Mouse (Mus musculus) CH12.LX (cell line): ENCODE results near the gene Lrrc8b. TPM values are rescaled to one million over a fixed set of nuclear protein-coding genes. Genes with fewer than 3 reads are reported as not detected.

Source experiments
- DNase-seq: peaks from one replicate; pipeline ENCODE4 v3.0.0-alpha.2; 2013; ENCODE audit errors: extremely low read depth
- H3K27ac ChIP-seq: 2 replicates; pipeline ENCODE4 v1.5.1; 2012; ENCODE audit warnings: low read depth, mild to moderate bottlenecking, control low read depth, moderate library complexity; ENCODE audit not compliant: insufficient read depth
- H3K27me3 ChIP-seq: replicated peaks from 2 replicates; pipeline ENCODE3; 2012; ENCODE audit warnings: inconsistent platforms
- H3K36me3 ChIP-seq, 2 experiments: replicated peaks in 1 of 2; 2 replicates each; pipeline versions ENCODE3 to v1.6.1; 2012; ENCODE audit warnings: inconsistent platforms in 1 of 2, low read length in 1 of 2, mild to moderate bottlenecking in 1 of 2, mixed read lengths in 1 of 2, moderate library complexity in 1 of 2; ENCODE audit not compliant: control insufficient read depth in 1 of 2, insufficient read depth in 1 of 2
- H3K4me1 ChIP-seq, 2 experiments: 2 replicates each; pipeline ENCODE4 v1.6.1; 2012; ENCODE audit warnings: inconsistent platforms in 1 of 2, moderate library complexity in 1 of 2; ENCODE audit not compliant: insufficient read depth in 2 of 2, control insufficient read depth in 1 of 2
- H3K4me2 ChIP-seq: 2 replicates; pipeline ENCODE4 v1.6.1; 2012; ENCODE audit warnings: low read depth, mild to moderate bottlenecking, control low read depth; ENCODE audit not compliant: poor library complexity, insufficient read depth, severe bottlenecking
- H3K4me3 ChIP-seq, 3 experiments: fragments of 150-350 bp in 1 of 3; sonication (generic) in 1 of 3; replicated peaks in 1 of 3; 2 replicates each; pipeline versions ENCODE3 to v1.5.1; 2011 to 2012; ENCODE audit warnings: low read depth in 2 of 3, low read length in 2 of 3, mild to moderate bottlenecking in 2 of 3, moderate library complexity in 2 of 3, control low read depth in 1 of 3, improper control_type of control experiment in 1 of 3, inconsistent platforms in 1 of 3, mixed read lengths in 1 of 3; ENCODE audit not compliant: poor library complexity in 1 of 3
- H3K79me2 ChIP-seq: replicated peaks from 2 replicates; pipeline ENCODE4 v1.6.1; 2012; ENCODE audit warnings: mild to moderate bottlenecking, moderate library complexity; ENCODE audit not compliant: control insufficient read depth, poor library complexity, insufficient read depth, severe bottlenecking; ENCODE audit errors: extremely low read depth
- H3K9ac ChIP-seq: 2 replicates; pipeline ENCODE4 v1.6.1; 2012; ENCODE audit warnings: low read depth, mild to moderate bottlenecking, control low read depth, moderate library complexity; ENCODE audit not compliant: insufficient read depth
- H3K9me3 ChIP-seq: replicated peaks from 2 replicates; pipeline ENCODE3; 2012; ENCODE audit warnings: low read length, inconsistent platforms, mixed read lengths
- BHLHE40 ChIP-seq: IDR thresholded peaks from 2 replicates; pipeline ENCODE4 v1.6.1; 2011; ENCODE audit warnings: mild to moderate bottlenecking, low read depth, low read length, improper control_type of control experiment
- ELF1 ChIP-seq: IDR thresholded peaks from 2 replicates; pipeline ENCODE4 v1.6.1; 2014; ENCODE audit warnings: low read depth, mild to moderate bottlenecking, inconsistent platforms, low read length, improper control_type of control experiment
- EP300 ChIP-seq: IDR thresholded peaks from 2 replicates; pipeline ENCODE4 v1.6.1; 2011; ENCODE audit warnings: low read length, improper control_type of control experiment
- GABPA ChIP-seq: IDR thresholded peaks from 2 replicates; pipeline ENCODE4 v1.6.1; 2012; ENCODE audit warnings: low read depth, low read length, improper control_type of control experiment, inconsistent platforms; ENCODE audit not compliant: insufficient replicate concordance
- HCFC1 ChIP-seq: IDR thresholded peaks from 2 replicates; pipeline ENCODE4 v1.6.1; 2012; ENCODE audit warnings: low read depth, mild to moderate bottlenecking, inconsistent platforms, low read length, improper control_type of control experiment
- IRF4 ChIP-seq: IDR thresholded peaks from 2 replicates; pipeline ENCODE4 v1.6.1; 2014; ENCODE audit warnings: low read depth, mild to moderate bottlenecking, inconsistent platforms, low read length, improper control_type of control experiment
- JUN ChIP-seq: IDR thresholded peaks from 2 replicates; pipeline ENCODE4 v1.6.1; 2011; ENCODE audit warnings: low read depth, mild to moderate bottlenecking, low read length, improper control_type of control experiment, moderate library complexity; ENCODE audit not compliant: insufficient read depth
- MAFK ChIP-seq: IDR thresholded peaks from 2 replicates; pipeline ENCODE4 v1.6.1; 2011; ENCODE audit warnings: low read length, improper control_type of control experiment; ENCODE audit not compliant: insufficient replicate concordance
- MAZ ChIP-seq: IDR thresholded peaks from 2 replicates; pipeline ENCODE4 v1.6.1; 2012; ENCODE audit warnings: low read depth, mild to moderate bottlenecking, inconsistent platforms, low read length, improper control_type of control experiment, moderate library complexity
- NRF1 ChIP-seq: IDR thresholded peaks from 2 replicates; pipeline ENCODE4 v1.6.1; 2014; ENCODE audit warnings: low read depth, mild to moderate bottlenecking, inconsistent platforms, low read length, improper control_type of control experiment, moderate library complexity
- POLR2A ChIP-seq: IDR thresholded peaks from 2 replicates; pipeline ENCODE4 v1.6.1; 2011; ENCODE audit warnings: low read depth, mild to moderate bottlenecking, improper control_type of control experiment, low read length
- POLR2AphosphoS2 ChIP-seq: IDR thresholded peaks from 2 replicates; pipeline ENCODE4 v1.6.1; 2011; ENCODE audit warnings: low read depth, low read length, improper control_type of control experiment
- RAD21 ChIP-seq: IDR thresholded peaks from 2 replicates; pipeline ENCODE4 v1.6.1; 2011; ENCODE audit warnings: low read depth, mild to moderate bottlenecking, low read length, improper control_type of control experiment, moderate library complexity
- SMC3 ChIP-seq: IDR thresholded peaks from 2 replicates; pipeline ENCODE4 v1.6.1; 2011; ENCODE audit warnings: low read depth, low read length, improper control_type of control experiment
- UBTF ChIP-seq: IDR thresholded peaks from 2 replicates; pipeline ENCODE4 v1.6.1; 2012; ENCODE audit warnings: low read depth, mild to moderate bottlenecking, inconsistent platforms, low read length, improper control_type of control experiment, moderate library complexity
- USF2 ChIP-seq: conservative IDR thresholded peaks from 2 replicates; pipeline ENCODE4 v1.6.1; 2011; ENCODE audit warnings: low read depth, low read length, improper control_type of control experiment
- ZKSCAN1 ChIP-seq: IDR thresholded peaks from 2 replicates; pipeline ENCODE4 v1.6.1; 2012; ENCODE audit warnings: low read depth, inconsistent platforms, low read length, improper control_type of control experiment, borderline replicate concordance
- ZNF384 ChIP-seq: IDR thresholded peaks from 2 replicates; pipeline ENCODE4 v1.6.1; 2012; ENCODE audit warnings: low read depth, low read length, improper control_type of control experiment, inconsistent platforms
- dilution Hi-C: fragments of 300-500 bp; cut with MboI; formaldehyde crosslinking; loops from 2 replicates; pipeline ENCODE4 v1.14.3; 2020; ENCODE audit warnings: low sequenced_read_pairs; ENCODE audit not compliant: extremely low pct_unique_long_range_greater_than_20kb, extremely low pct_ligation_motif_present
- in situ Hi-C: fragments of 300-500 bp; cut with MboI; formaldehyde crosslinking; loops from 3 replicates; pipeline ENCODE4 v1.14.3; 2019; ENCODE audit warnings: low sequenced_read_pairs, low pct_ligation_motif_present, low pct_unique_long_range_greater_than_20kb, mixed read lengths
- polyA plus RNA-seq: library from polyadenylated mRNA; unstranded; fragments of >175 nt; gene quantifications from 2 replicates; pipeline ENCODE4 v1.2.1, GENCODE M21; 2012; ENCODE audit warnings: low read depth; ENCODE audit not compliant: insufficient read length
- total RNA-seq, 2 experiments: library from RNA; depleted of rRNA; stranded (reverse); fragments of 300-350 nt in 1 of 2; fragments of >200 nt in 1 of 2; gene quantifications; 2 replicates each; pipeline ENCODE4 v1.2.3; 2012 to 2014

Lrrc8b gene
- total and polyA plus RNA-seq, 3 experiments = 0.21 to 0.40 (median 0.40) TPM

DNA sequence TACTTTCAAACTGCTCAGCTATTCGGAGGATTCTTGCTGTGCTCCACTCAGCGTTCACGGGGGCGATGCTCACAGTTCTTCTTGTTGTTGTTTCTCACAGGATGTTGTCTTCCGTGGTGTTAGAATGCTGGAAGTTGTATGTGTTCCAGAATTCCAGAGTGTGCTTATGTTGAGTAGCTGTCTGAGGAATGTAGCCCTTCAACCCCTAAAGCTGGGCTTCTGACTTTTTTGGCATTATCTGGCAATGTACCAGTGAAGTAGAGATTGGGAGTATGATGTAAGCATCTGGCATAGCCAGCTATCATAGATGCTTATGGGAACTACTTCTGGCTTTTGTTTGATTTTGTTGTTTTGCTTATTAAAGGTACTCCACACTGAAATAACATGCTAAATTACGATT lies 115.0 kb downstream of the Lrrc8b start:
- TF ChIP-seq MAFK (no peak), RAD21 (no peak), USF2 (no peak), MAZ (no peak), ELF1 (no peak), ZKSCAN1 (no peak), BHLHE40 (no peak), IRF4 (no peak), SMC3 (no peak), GABPA (no peak), JUN (no peak)
- TF ChIP-seq, all 38 proteins: peak for 0
- Histone ChIP-seq H3K27ac (no peak overlapping the region), H3K4me3 (no peak overlapping the region), H3K9ac (no peak overlapping the region), H3K27me3 (no peaks in the 10 kb centered on the region), H3K79me2 (no peaks in the 10 kb centered on the region), H3K4me2 (no peak overlapping the region), H3K36me3 (peaks cover 4 to 59% of the 10 kb centered on the region in 2 experiments), H3K9me3 (no peaks in the 10 kb centered on the region), H3K4me1 (no peaks in the 10 kb centered on the region)
- in situ Hi-C loops (no loop called here), dilution Hi-C loops (no loop called here)
- DNase-seq = no peak

DNA sequence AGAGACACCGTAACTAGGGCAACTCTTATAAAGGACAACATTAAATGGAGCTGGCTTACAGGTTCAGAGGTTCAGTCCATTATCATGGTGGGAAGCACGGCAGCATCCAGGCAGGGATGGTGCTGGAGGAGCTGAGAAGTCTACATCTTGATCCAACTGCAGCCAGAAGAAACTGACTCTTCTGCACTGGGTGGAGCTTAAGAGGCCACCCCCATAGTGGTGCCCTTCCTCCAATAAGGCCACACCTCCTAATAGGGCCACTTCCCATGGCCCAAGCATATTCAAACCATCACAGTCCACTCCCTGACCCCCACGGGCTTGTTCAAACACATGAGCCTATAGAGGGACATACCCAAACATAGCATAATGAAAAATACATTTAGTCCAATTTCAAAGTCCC lies 119.6 kb downstream of the Lrrc8b start:
- Histone ChIP-seq H3K4me1 (peaks cover 3 to 8% of the 10 kb centered on the region in 2 experiments; a peak in 2 of 4 replicates), H3K9ac (no peak overlapping the region), H3K4me2 (no peak overlapping the region), H3K36me3 (peaks cover 4 to 52% of the 10 kb centered on the region in 2 experiments), H3K79me2 (no peaks in the 10 kb centered on the region), H3K27ac (no peak overlapping the region), H3K27me3 (no peaks in the 10 kb centered on the region), H3K9me3 (no peaks in the 10 kb centered on the region), H3K4me3 (no peak overlapping the region)
- dilution Hi-C loops = no loop called here
- in situ Hi-C loops = no loop called here
- no peak for TF ChIP-seq POLR2A
- TF ChIP-seq MAZ = no peak
- no peak for TF ChIP-seq HCFC1
- TF ChIP-seq ZNF384 = no peak
- TF ChIP-seq UBTF = no peak
- TF ChIP-seq POLR2AphosphoS2 = no peak
- no peak for TF ChIP-seq EP300
- no peak for TF ChIP-seq NRF1
- no peak for DNase-seq
